Comparison of ENCODE assay signal across 8 mouse cellular contexts in genomic region chr7:19279581-19280114, GRCm38 (mm10). TPM values are rescaled to one million over a fixed set of nuclear protein-coding genes. Genes with fewer than 3 reads are reported as not detected.
DNase-seq lines count a peak whose midpoint lies in the region; ATAC-seq lines count a peak whose summit lies in the region.

Gene Ppm1n, minus strand, starts transcription at chr7:19280064.

- no peak for DNase-seq in kidney, adult 9 months
- peak; percentile 43 for DNase-seq in limb, embryonic 11.5 days (ENCODE audit: low spot score)
- DNase-seq in left cerebral cortex, postnatal 10 days (ENCODE audit: extremely low spot score in 1 of 2, low spot score in 2 of 2) = no peak
- no peak for DNase-seq in cerebellum, postnatal 4 days (ENCODE audit: low spot score in 2 of 2)

- no peak within 1 kb of the TSS for H3K27ac ChIP-seq in kidney, embryonic 16.5 days (ENCODE audit: low read length)
- no peak within 1 kb of the TSS for H3K27ac ChIP-seq in embryonic facial prominence, embryonic 12.5 days
- H3K27ac ChIP-seq in limb, embryonic 11.5 days (replicated peaks; ENCODE audit: low read depth, low read length) = no peak within 1 kb of the TSS
- H3K27ac ChIP-seq in neural tube, embryonic 15.5 days (replicated peaks) = no peak within 1 kb of the TSS

- H3K9ac ChIP-seq in kidney, embryonic 16.5 days (replicated peaks; ENCODE audit: low read length) = peak within 1 kb of the TSS; percentile 1; the same call in 1 of the 2 replicates
- H3K9ac ChIP-seq in embryonic facial prominence, embryonic 12.5 days = no peak within 1 kb of the TSS
- H3K9ac ChIP-seq in limb, embryonic 11.5 days (ENCODE audit: low read length) = no peak within 1 kb of the TSS
- no peak within 1 kb of the TSS; the same call in 1 of the 2 replicates for H3K9ac ChIP-seq in neural tube, embryonic 15.5 days (replicated peaks)

- H3K4me1 ChIP-seq in kidney, embryonic 16.5 days (ENCODE audit: insufficient read depth, low read length) = peaks cover 16% of the 10 kb centered on the region; the same call in 1 of the 2 replicates
- H3K4me1 ChIP-seq in embryonic facial prominence, embryonic 12.5 days = peaks cover 11% of the 10 kb centered on the region; the same call in 1 of the 2 replicates
- peaks cover 11% of the 10 kb centered on the region; the same call in 1 of the 2 replicates for H3K4me1 ChIP-seq in limb, embryonic 11.5 days (ENCODE audit: control insufficient read depth, insufficient read depth, low read length)
- peaks cover 35% of the 10 kb centered on the region for H3K4me1 ChIP-seq in neural tube, embryonic 15.5 days

- no peaks in the 10 kb centered on the region for H3K36me3 ChIP-seq in kidney, embryonic 16.5 days (ENCODE audit: insufficient read depth, low read length)
- no peaks in the 10 kb centered on the region for H3K36me3 ChIP-seq in embryonic facial prominence, embryonic 12.5 days
- no peaks in the 10 kb centered on the region for H3K36me3 ChIP-seq in limb, embryonic 11.5 days (ENCODE audit: control insufficient read depth, insufficient read depth, low read length)
- H3K36me3 ChIP-seq in neural tube, embryonic 15.5 days = no peaks in the 10 kb centered on the region

- H3K4me3 ChIP-seq in kidney, embryonic 16.5 days (ENCODE audit: low read length) = peak within 1 kb of the TSS; percentile 41
- peak within 1 kb of the TSS; percentile 23 for H3K4me3 ChIP-seq in embryonic facial prominence, embryonic 12.5 days
- peak within 1 kb of the TSS; percentile 29 for H3K4me3 ChIP-seq in limb, embryonic 11.5 days (ENCODE audit: low read depth, low read length)
- peak within 1 kb of the TSS; percentile 36 for H3K4me3 ChIP-seq in neural tube, embryonic 15.5 days (replicated peaks)

- no peak for ATAC-seq in kidney, embryonic 16.5 days (ENCODE audit: low FRiP score, low TSS enrichment)
- ATAC-seq in embryonic facial prominence, embryonic 12.5 days (ENCODE audit: insufficient number of reproducible peaks, insufficient read depth, low FRiP score, low TSS enrichment) = no peak
- ATAC-seq in limb, embryonic 11.5 days (ENCODE audit: insufficient number of reproducible peaks, low FRiP score, low TSS enrichment, low read depth) = no peak
- no peak for ATAC-seq in neural tube, embryonic 15.5 days (ENCODE audit: low FRiP score)
- no peak for ATAC-seq in erythroid progenitor cell, adult 5-6 weeks (replicated peaks; ENCODE audit: low FRiP score, poor library complexity, severe bottlenecking)

- no peaks in the 10 kb centered on the region; the same call in 1 of the 2 replicates for H3K9me3 ChIP-seq in kidney, embryonic 16.5 days (ENCODE audit: low read length)
- no peaks in the 10 kb centered on the region for H3K9me3 ChIP-seq in embryonic facial prominence, embryonic 12.5 days
- 0 out of 2 replicates have a peak, but pooled peaks cover 3% of the 10 kb centered on the region for H3K9me3 ChIP-seq in limb, embryonic 11.5 days (ENCODE audit: control insufficient read depth, low read length)
- no peaks in the 10 kb centered on the region for H3K9me3 ChIP-seq in neural tube, embryonic 15.5 days (replicated peaks)

- H3K27me3 ChIP-seq in kidney, embryonic 16.5 days (ENCODE audit: insufficient read depth, low read length) = peaks cover 50% of the 10 kb centered on the region
- H3K27me3 ChIP-seq in embryonic facial prominence, embryonic 12.5 days = peaks cover 65% of the 10 kb centered on the region
- H3K27me3 ChIP-seq in limb, embryonic 11.5 days (ENCODE audit: control insufficient read depth, insufficient read depth, low read length) = peaks cover 50% of the 10 kb centered on the region
- peaks cover 41% of the 10 kb centered on the region for H3K27me3 ChIP-seq in neural tube, embryonic 15.5 days (replicated peaks)

- peak within 1 kb of the TSS; percentile 54 for H3K4me2 ChIP-seq in kidney, embryonic 16.5 days (replicated peaks; ENCODE audit: low read depth, low read length)
- H3K4me2 ChIP-seq in embryonic facial prominence, embryonic 12.5 days (replicated peaks) = peak within 1 kb of the TSS; percentile 41
- H3K4me2 ChIP-seq in limb, embryonic 11.5 days (ENCODE audit: low read depth, severe bottlenecking) = peak within 1 kb of the TSS; percentile 42
- H3K4me2 ChIP-seq in neural tube, embryonic 15.5 days = peak within 1 kb of the TSS; percentile 58

- intact Hi-C loops in left cerebral cortex, postnatal 10 days (cut with DNase I) = loop anchor here (5.0 kb wide), 1 partner anchor 42 kb away; no protein-coding TSS in a partner anchor

- under 1% methylated on average over 46 of the region's 46 CpGs for WGBS in kidney, embryonic 16.5 days
- under 1% methylated on average over 46 of the region's 46 CpGs for WGBS in embryonic facial prominence, embryonic 12.5 days
- under 1% methylated on average over 45 of the region's 46 CpGs for WGBS in limb, embryonic 11.5 days
- under 1% methylated on average over 46 of the region's 46 CpGs for WGBS in neural tube, embryonic 15.5 days

RNA-seq across cellular contexts. Expression of gene Ppm1n, which starts in this region (rescaled TPM):
- polyA plus RNA-seq in kidney, embryonic 16.5 days (2015; fragmentation: Nextera tagmentation; extraction: Ambion mirVana) = 0.22 TPM in 1 of 2 replicates, not detected in the other
- polyA plus RNA-seq in embryonic facial prominence, embryonic 12.5 days (2016; fragmentation: Nextera tagmentation; extraction: Ambion mirVana) = 0.18 TPM in 1 of 2 replicates, not detected in the other
- polyA plus RNA-seq in limb, embryonic 11.5 days (2014; fragmentation: Nextera tagmentation; extraction: Ambion mirVana) = 0.24 TPM in 1 of 2 replicates, not detected in the other
- polyA plus RNA-seq in neural tube, embryonic 15.5 days (2015; fragmentation: Nextera tagmentation; extraction: Ambion mirVana) = 1.3 TPM in 2 replicates
- not detected in 2 replicates for total RNA-seq in erythroid progenitor cell, adult 5-6 weeks (2015; ENCODE audit: low replicate concordance)
- not detected in 2 replicates for total RNA-seq in erythroid progenitor cell, adult 5-6 weeks (2017; ENCODE audit: low replicate concordance)
- total RNA-seq in left cerebral cortex, postnatal 10 days (2021) = under 1 TPM; 0.34 to 0.49 TPM

Comparison
In these comparisons a context has a peak if more than half of its experiments do, and no peak if none do; other contexts are left out.
1. Peak in DNase-seq, H3K4me3 ChIP-seq and H3K4me2 ChIP-seq in limb, embryonic 11.5 days; RNA of the gene not detected or under 1 TPM.